Mouse (Mus musculus) heart, adult 2 months (tissue): Measurements from ENCODE around the gene Fxr1.

ENCODE experiments used
- CTCF ChIP-seq: fragments of 200-600 bp; IDR thresholded peaks from 2 replicates; pipeline ENCODE4 v1.8.1; 2022; ENCODE audit warnings: antibody characterized with exemption, mild to moderate bottlenecking, moderate library complexity
- EP300 ChIP-seq: fragments of 200-500 bp; IDR thresholded peaks from 2 replicates; pipeline ENCODE4 v1.6.1; 2011; ENCODE audit warnings: low read depth, low read length, control low read depth; ENCODE audit not compliant: insufficient read depth
- POLR2A ChIP-seq: fragments of 200-500 bp; IDR thresholded peaks from 2 replicates; pipeline ENCODE4 v1.6.1; 2011; ENCODE audit warnings: mild to moderate bottlenecking, low read depth, low read length, control low read depth; ENCODE audit not compliant: insufficient read depth

DNA sequence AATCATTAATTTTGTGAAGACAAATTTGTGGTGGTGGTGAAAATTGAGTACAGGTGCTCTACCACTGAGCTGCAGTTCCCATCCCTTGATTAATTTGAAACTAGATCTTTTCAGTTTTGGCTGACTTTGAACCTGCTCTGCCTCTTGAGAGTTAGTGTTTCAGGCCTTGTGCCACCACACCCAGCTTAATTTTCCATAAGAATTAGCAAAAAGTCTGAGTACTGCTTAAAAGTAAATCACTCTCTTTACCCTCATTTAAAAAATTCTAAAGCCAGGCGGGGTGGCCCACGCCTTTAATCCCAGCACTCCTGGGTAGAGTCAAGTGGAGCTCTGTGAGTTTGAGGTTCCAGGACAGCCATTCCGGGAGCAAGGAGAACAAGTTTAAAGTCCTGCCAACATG is 16.0 kb downstream of the Fxr1 start:
- TF ChIP-seq CTCF = no peak
- TF ChIP-seq POLR2A = no peak
- TF ChIP-seq EP300 = no peak
